Mouse (Mus musculus) ES-CJ7 (cell line): ENCODE measurements at regions not wholly inside any gene's neighbourhood (a gene's known extent, or its start where the extent isn't known, plus 50 kb on each side); places are given as distances from the start of the nearest gene placed in this dataset.

Source experiments
- DNase-seq: peaks from one replicate; pipeline ENCODE4 v3.0.0; 2011; ENCODE audit warnings: low read depth, low spot score

DNA sequence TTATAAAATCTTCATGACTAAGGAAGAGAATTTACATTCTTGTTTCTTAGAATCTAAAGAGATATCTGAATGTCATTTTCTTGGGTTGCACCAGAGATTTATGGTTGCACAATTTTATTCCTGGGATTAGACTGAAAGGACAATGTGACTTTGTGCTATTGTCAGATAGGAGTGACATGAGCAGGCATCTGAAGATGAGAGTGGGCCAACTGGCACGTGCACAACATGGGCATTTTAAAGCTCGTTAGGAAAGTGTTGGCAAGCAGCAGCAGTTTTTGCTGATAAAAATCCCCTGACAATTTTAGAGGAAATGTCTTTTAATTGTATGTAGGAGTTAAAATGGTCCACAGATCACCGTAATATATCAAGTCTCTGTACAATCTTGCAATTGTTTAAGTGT, 178.9 kb upstream of the Tecrl start:
- no peak for DNase-seq

DNA sequence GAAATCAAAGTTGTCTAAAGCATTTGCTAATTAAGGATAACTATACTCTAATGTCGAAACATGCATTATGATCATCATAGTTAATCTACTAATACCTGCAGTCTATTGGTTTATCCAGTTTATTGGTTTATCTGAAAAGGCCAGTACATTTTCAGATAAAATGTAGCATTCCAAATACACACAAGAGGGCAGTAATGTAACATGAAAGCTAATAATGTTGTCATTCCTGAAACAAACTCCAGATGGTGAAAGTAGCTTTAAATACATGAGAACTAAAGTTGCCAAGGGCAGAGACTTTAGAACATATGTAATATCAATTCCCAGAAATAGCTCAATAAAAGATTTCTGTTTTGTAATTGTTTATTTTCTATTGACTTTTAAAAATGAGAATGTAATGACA, 163.7 kb upstream of the Tecrl start:
- DNase-seq, result peak; percentile 29

DNA sequence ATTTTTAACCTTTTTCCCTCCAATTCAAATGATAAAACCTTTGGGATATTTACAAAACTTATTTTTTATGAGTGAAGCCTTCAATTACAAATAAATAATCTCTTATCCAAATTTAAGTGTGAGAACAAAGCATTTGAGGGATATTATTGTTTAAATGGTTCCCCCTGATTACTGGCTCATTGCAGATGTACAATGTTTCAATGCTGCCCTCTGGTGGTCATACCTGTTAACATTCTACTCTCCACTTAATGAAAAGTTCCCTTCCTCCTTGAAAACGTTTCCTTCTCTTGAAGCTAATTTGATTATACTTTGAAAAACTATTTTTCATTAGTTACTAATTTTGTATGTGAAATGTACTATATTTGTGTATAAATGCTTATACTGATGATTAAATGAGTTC, 129.1 kb upstream of the Tecrl start:
- peak; percentile 36 for DNase-seq

DNA sequence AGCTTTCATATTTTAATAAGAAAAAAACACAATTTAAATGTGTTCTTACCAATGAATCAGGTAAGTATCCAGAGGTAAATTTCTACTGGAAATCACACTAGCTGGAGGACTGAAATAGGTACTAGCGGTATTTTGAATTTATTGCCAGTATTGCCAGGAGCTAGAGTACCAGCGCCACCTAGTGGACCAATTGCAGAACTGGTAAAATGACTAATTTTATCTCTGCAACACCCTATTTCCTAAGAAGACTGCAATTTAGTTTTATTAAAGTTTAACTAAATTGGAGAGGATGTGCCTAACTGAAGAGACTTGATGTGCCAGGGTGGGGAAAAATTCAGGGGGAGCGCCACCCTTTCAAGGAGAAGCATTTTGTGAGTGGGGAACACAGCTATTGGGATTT, 85.3 kb upstream of the Tecrl start:
- peak; percentile 47 for DNase-seq

DNA sequence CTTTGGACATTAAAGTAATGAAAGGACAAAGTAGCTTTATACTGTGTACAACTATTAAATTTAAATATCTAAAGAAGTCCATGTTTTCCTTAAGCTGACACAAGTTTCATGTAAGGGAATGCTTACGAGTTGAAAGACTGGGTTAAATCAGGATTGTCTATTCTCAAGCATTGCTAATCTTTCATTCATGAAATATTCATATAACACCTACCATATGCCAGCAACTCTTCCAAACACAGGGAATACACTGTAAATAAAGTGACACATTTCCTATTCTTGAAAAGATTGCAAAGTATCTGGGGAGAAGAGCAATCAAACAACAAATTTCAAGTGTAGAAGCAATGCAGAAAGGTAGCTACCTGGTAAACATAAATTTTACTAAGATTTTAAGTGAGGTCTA, 81.5 kb upstream of the Tecrl start:
- DNase-seq, result no peak

DNA sequence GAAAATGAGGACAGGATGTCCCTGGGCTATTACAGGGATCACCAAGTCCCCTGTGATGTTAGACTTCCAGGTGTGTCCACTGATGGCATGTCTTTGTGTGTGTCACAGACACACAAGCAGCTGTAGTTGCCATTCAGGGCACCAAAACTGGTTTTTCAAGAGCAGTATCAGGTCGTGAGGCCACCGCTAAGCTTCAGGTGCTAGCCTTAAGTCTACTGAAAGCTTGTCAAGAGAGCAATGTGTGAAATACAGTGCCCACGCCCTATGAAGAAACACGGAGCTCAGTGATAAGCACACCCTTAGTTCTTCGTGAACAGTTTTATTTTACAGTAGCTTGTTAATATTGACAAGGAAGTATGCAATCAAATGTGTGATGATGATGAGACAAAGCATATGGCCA, 66.7 kb upstream of the Tecrl start:
- no peak for DNase-seq

DNA sequence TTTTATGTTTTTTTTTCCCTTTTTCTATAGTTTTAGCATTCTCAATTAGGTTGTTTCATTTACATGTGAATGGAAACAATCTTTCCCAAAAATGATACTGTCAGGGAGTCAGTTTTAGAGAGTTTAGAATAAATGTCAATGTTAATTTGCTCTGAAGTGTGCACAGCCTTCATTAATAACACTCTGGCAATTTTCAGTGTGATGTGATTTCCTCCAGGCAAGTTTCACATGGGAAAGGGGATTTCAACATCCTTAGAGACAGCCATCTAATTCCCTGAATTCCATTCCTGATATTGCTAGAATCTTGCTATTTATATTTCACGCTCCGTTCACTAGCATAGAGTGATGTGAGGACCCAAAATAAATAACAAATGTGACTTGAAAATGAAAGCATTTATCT, 55.2 kb upstream of the Tecrl start:
- no peak for DNase-seq

DNA sequence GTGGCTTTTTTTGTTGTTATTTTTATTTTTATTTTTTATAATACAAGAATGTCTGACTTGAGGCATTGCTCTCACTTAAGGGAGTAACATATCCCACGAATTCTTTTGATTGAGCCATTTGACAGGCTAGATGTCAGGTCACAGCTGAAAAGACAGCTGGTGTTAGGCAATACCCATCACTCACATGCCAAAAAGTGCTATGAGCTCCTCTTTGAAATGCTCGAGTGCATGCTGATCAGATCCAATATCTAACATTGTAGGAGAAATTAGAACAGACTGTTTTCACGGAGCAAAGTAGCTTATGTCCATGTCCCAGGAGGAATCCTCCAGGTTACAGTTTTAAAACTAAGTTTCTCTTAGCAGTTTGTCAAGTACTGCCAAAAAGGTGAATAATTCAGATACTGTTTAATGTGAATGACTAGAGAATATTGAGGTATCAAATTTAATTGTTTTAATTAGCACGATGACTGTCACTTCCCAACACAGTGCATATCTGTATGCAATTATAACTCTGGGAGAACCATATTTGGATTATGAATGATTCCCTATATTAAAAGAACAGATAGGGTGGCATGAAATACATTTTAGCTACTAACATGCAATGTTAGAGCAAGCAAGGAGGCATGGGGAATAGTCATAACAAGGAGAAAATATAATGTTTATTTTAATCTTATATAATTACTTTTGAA, 50.4 kb upstream of the Tecrl start:
- DNase-seq, result no peak
